Mouse (Mus musculus) forebrain, embryonic 13.5 days (tissue): ENCODE results near the gene Rpusd2. TPM values are rescaled to one million over a fixed set of nuclear protein-coding genes. Genes with fewer than 3 reads are reported as not detected.

ENCODE experiments used
- ATAC-seq: fragments of 200-750 bp; cut with Nextera tagmentation; 2 replicates; pipeline ENCODE4 v1.8.0; 2017
- H3K27ac ChIP-seq: fragments of 300-500 bp; sonication (generic); 2 replicates; pipeline ENCODE4 v1.5.1; 2015; ENCODE audit warnings: inconsistent platforms, mild to moderate bottlenecking, moderate library complexity
- H3K27me3 ChIP-seq: fragments of 300-500 bp; sonication (generic); 2 replicates; pipeline ENCODE4 v1.6.1; 2015; ENCODE audit warnings: mild to moderate bottlenecking, inconsistent platforms
- H3K36me3 ChIP-seq: fragments of 300-500 bp; sonication (generic); 2 replicates; pipeline ENCODE4 v1.6.1; 2015; ENCODE audit warnings: mild to moderate bottlenecking, inconsistent platforms; ENCODE audit not compliant: poor library complexity, severe bottlenecking
- H3K4me1 ChIP-seq: fragments of 300-500 bp; sonication (generic); 2 replicates; pipeline ENCODE4 v1.6.1; 2015; ENCODE audit warnings: inconsistent platforms
- H3K4me2 ChIP-seq: fragments of 300-500 bp; sonication (generic); 2 replicates; pipeline ENCODE4 v1.6.1; 2015; ENCODE audit warnings: inconsistent platforms, mild to moderate bottlenecking, moderate library complexity
- H3K4me3 ChIP-seq: fragments of 300-500 bp; sonication (generic); 2 replicates; pipeline ENCODE4 v1.5.1; 2015; ENCODE audit warnings: mild to moderate bottlenecking, inconsistent platforms
- H3K9ac ChIP-seq: fragments of 300-500 bp; sonication (generic); 2 replicates; pipeline ENCODE4 v1.6.1; 2015; ENCODE audit warnings: mild to moderate bottlenecking, inconsistent platforms
- H3K9me3 ChIP-seq: fragments of 300-500 bp; sonication (generic); replicated peaks from 2 replicates; pipeline ENCODE4 v1.6.1; 2016; ENCODE audit warnings: inconsistent platforms
- WGBS: fragments of 180-500 bp; shearing (Covaris S2); methylation state at CpG from one replicate; pipeline ENCODE4 v1.1.7; 2015; 5-methylcytosine and 5-hydroxymethylcytosine counted together
- polyA plus RNA-seq: library from polyadenylated mRNA; unstranded; fragments of >200 nt; fragmentation: Nextera tagmentation; extraction: Ambion mirVana; gene quantifications from 2 replicates; pipeline ENCODE4 v1.2.1, GENCODE M21; 2015

The Rpusd2 gene
- polyA plus RNA-seq, 1 experiment from 2014 or later, result 7.3 TPM

DNA sequence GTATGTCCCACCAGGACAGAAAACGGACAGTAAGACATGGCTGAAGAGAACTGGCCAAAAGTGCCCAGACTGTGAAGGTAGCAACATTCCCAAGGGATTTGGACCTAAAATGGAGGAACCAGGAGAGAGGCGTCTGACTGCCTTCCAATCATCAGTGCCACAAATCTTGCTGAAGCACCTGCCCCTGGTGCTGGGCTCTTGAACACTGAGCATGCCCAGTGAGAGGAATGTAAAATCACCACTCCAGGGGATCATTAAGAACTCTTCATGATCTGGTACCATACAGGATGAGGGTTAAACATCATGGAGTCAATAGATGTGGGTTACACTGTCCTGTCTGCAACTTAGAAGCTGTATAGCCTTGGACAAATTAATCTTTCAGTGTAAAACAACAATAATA, 10.6 kb downstream of the Rpusd2 start:
- Histone ChIP-seq H3K36me3 (peaks cover 15% of the 10 kb centered on the region; the same call in 1 of the 2 replicates), H3K27ac (no peak overlapping the region), H3K9ac (no peak overlapping the region), H3K9me3 (no peaks in the 10 kb centered on the region), H3K4me2 (no peak overlapping the region), H3K4me1 (peaks cover 27% of the 10 kb centered on the region), H3K4me3 (no peak overlapping the region), H3K27me3 (no peaks in the 10 kb centered on the region)
- 75% methylated on average over 2 of the region's 2 CpGs for WGBS
- ATAC-seq, result no peak

- Histone ChIP-seq H3K9ac (peak within 1 kb of the TSS; percentile 69), H3K27ac (peak within 1 kb of the TSS; percentile 77), H3K36me3 (peaks cover 5% of the 10 kb centered on the region; the same call in 1 of the 2 replicates), H3K4me1 (peaks cover 20% of the 10 kb centered on the region), H3K27me3 (no peaks in the 10 kb centered on the region), H3K4me2 (peak within 1 kb of the TSS; percentile 67), H3K9me3 (no peaks in the 10 kb centered on the region), H3K4me3 (peak within 1 kb of the TSS; percentile 71)
- ATAC-seq, result peak; percentile 97
- WGBS, result under 1% methylated on average over 77 of the region's 77 CpGs
These were observed 12.3 kb downstream of the Rpusd2 start, which contains the start of gene Knl1 for GRCm38 (mm10) chr2:119046649-119047611. Gene Knl1 (plus strand): TSS chr2:119047119.

DNA sequence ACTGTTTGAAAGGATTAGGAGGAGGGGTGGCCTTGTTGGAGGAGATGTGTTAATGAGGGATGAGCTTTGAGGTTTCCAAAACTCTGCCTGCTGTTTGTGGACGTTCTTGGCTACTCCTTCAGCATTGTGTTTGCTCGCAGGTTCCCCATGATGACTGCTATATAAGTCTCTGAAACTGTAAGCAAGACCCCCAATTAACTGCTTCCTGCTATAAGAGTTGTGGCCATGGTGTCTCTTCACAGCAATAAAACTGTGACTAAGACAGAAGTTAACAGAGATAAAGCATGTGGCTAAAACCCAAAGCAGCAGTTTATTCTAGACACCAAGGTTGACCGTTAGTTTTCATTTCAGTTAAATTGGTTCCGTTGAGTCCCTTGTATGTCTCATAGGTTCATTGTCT, 13.3 kb downstream of the Rpusd2 start:
- ATAC-seq, result no peak
- Histone ChIP-seq H3K27me3 (no peaks in the 10 kb centered on the region), H3K36me3 (no peaks in the 10 kb centered on the region), H3K4me2 (peak overlapping the region; percentile 67), H3K27ac (no peak overlapping the region), H3K9me3 (no peaks in the 10 kb centered on the region), H3K9ac (peak overlapping the region; percentile 69), H3K4me3 (peak overlapping the region; percentile 71), H3K4me1 (peaks cover 20% of the 10 kb centered on the region)
- 16% methylated on average over 4 of the region's 4 CpGs for WGBS

DNA sequence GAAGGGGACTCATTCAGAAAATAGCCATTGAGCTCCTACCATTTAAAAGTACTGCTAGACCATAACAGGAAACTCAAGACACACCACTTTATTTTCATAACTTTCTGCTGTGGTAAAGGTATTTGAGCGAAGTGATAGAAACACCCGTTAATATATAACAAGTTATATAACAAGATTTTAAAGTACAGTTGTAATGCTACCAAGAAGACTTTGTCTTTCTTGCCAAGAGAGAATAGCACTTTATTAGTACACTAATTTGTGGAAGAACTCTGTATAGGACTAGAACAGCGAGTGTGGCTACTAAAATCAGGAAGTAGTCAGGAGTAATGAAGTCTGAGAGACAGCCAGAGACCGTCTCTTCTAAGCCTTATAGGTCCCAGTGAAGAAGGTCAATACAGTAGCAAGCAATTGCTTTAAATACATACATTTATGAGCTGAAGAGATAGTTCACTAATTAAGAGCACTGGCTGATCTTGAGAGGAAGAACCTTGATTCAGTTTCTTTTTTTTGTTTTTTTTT, 15.6 kb downstream of the Rpusd2 start:
- Histone ChIP-seq H3K36me3 (no peaks in the 10 kb centered on the region), H3K27ac (no peak overlapping the region), H3K9ac (no peak overlapping the region), H3K4me2 (no peak overlapping the region), H3K4me3 (no peak overlapping the region), H3K27me3 (no peaks in the 10 kb centered on the region), H3K4me1 (peaks cover 20% of the 10 kb centered on the region), H3K9me3 (no peaks in the 10 kb centered on the region)
- WGBS, result 92% methylated on average over 4 of the region's 4 CpGs
- no peak for ATAC-seq

- Histone ChIP-seq H3K9me3 (no peaks in the 10 kb centered on the region), H3K27me3 (no peaks in the 10 kb centered on the region), H3K4me3 (no peak overlapping the region), H3K4me2 (no peak overlapping the region), H3K9ac (no peak overlapping the region), H3K36me3 (peaks cover 37% of the 10 kb centered on the region), H3K4me1 (no peaks in the 10 kb centered on the region), H3K27ac (no peak overlapping the region)
- WGBS, result 99% methylated on average over 2 of the region's 2 CpGs
- no peak for ATAC-seq
These were observed 25.5 kb downstream of the Rpusd2 start for GRCm38 (mm10) chr2:119060139-119060538.

- Histone ChIP-seq H3K27me3 (no peaks in the 10 kb centered on the region), H3K9ac (no peak overlapping the region), H3K27ac (no peak overlapping the region), H3K4me2 (no peak overlapping the region), H3K4me3 (no peak overlapping the region), H3K9me3 (no peaks in the 10 kb centered on the region), H3K4me1 (no peaks in the 10 kb centered on the region), H3K36me3 (peaks cover 38% of the 10 kb centered on the region)
- WGBS, result 92% methylated on average over 4 of the region's 4 CpGs
- no peak for ATAC-seq
These were observed 37.8 kb downstream of the Rpusd2 start for GRCm38 (mm10) chr2:119072397-119072796.

DNA sequence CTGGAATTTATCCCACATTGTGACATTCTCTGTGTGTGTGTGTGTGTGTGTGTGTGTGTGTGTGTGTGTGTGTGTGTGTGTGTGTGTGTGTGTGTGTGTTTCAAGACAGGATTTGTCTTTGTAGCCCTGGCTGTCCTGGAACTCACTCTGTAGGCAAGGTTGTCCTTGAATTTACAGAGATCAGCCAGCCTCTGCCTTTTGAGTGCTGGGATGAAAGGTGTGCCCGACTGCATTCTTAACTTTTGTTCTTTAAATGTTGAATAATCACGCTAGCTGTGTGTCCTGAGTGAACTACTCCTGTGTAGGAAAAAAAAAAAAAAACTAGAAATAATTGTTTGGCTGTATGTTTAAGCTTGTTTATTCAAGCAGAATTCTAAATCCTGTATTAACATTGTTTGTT, 51.6 kb downstream of the Rpusd2 start:
- no peaks in the 10 kb centered on the region for H3K27me3 ChIP-seq
- H3K9ac ChIP-seq, result no peak overlapping the region
- 93% methylated on average over 2 of the region's 2 CpGs for WGBS
- ATAC-seq, result no peak
- no peak overlapping the region for H3K27ac ChIP-seq
- H3K4me2 ChIP-seq, result no peak overlapping the region
- H3K4me1 ChIP-seq, result no peaks in the 10 kb centered on the region
- no peaks in the 10 kb centered on the region for H3K9me3 ChIP-seq
- H3K36me3 ChIP-seq, result peaks cover 39% of the 10 kb centered on the region
- H3K4me3 ChIP-seq, result no peak overlapping the region

Other genes with a start within 250 kb of the Rpusd2 start
- 130 and 133 TPM in 2 replicates for gene Knstrn, start 220.8 kb upstream of the Rpusd2 start, polyA plus RNA-seq
- gene Ivd, start 172.8 kb upstream of the Rpusd2 start, polyA plus RNA-seq, result 54.0 and 58.4 TPM in 2 replicates
- 4.4 and 4.5 TPM in 2 replicates for gene Bahd1, start 134.4 kb upstream of the Rpusd2 start, polyA plus RNA-seq
- gene Chst14, start 108.3 kb upstream of the Rpusd2 start, polyA plus RNA-seq, result 5.9 and 6.9 TPM in 2 replicates
- 31.1 and 33.8 TPM in 2 replicates for gene Ccdc32, start 5.4 kb upstream of the Rpusd2 start, polyA plus RNA-seq
- gene Knl1, start 12.3 kb downstream of the Rpusd2 start, polyA plus RNA-seq, result 65.5 and 66.6 TPM in 2 replicates
- gene Rad51, start 78.0 kb downstream of the Rpusd2 start, polyA plus RNA-seq, result 42.9 and 50.7 TPM in 2 replicates
- 44.7 and 49.6 TPM in 2 replicates for gene Rmdn3, start 122.2 kb downstream of the Rpusd2 start, polyA plus RNA-seq
- 1.7 and 2.5 TPM in 2 replicates for gene Gchfr, start 133.0 kb downstream of the Rpusd2 start, polyA plus RNA-seq
- gene Gm14137, start 139.7 kb downstream of the Rpusd2 start, polyA plus RNA-seq, result 0.88 and 0.93 TPM in 2 replicates
- gene Zfyve19, start 173.8 kb downstream of the Rpusd2 start, polyA plus RNA-seq, result 49.3 and 53.9 TPM in 2 replicates
- 25.0 and 25.2 TPM in 2 replicates for gene Dnajc17, start 174.0 kb downstream of the Rpusd2 start, polyA plus RNA-seq
- gene Ppp1r14d, start 195.1 kb downstream of the Rpusd2 start, polyA plus RNA-seq, result not detected in 2 replicates
- gene Spint1, start 202.6 kb downstream of the Rpusd2 start, polyA plus RNA-seq, result 0.26 and 0.52 TPM in 2 replicates
- 6.2 and 8.0 TPM in 2 replicates for gene Rhov, start 236.5 kb downstream of the Rpusd2 start, polyA plus RNA-seq